Mouse (Mus musculus) ovary, postnatal 10 days (tissue): ENCODE results near the gene Pdzd7.

Experiments
- DNase-seq: peaks from one replicate; pipeline ENCODE4 v3.0.0; 2022; ENCODE audit warnings: low spot score

The Pdzd7 gene

GRCm38 (mm10) chr19:44984420-44984819, 61.1 kb downstream of the Pdzd7 start:
- no peak for DNase-seq

- DNase-seq: no peak
Observed at GRCm38 (mm10) chr19:44983366-44983765, 62.2 kb downstream of the Pdzd7 start.

GRCm38 (mm10) chr19:44982477-44983115, 62.9 kb downstream of the Pdzd7 start:
- no peak for DNase-seq

- DNase-seq: no peak
Observed at GRCm38 (mm10) chr19:44980787-44981186, 64.7 kb downstream of the Pdzd7 start.

- DNase-seq: no peak
Observed at GRCm38 (mm10) chr19:44977148-44977547, 68.4 kb downstream of the Pdzd7 start.
